Mouse (Mus musculus) monocyte, adult 59 days (primary cell): Measurements from ENCODE around the gene Tent5c. TPM values are rescaled to one million over a fixed set of nuclear protein-coding genes. Genes with fewer than 3 reads are reported as not detected.

Experiments used
- total RNA-seq, 2 experiments: library from RNA; stranded (reverse); gene quantifications; one replicate each; pipeline ENCODE4 v1.2.4; 2023

Gene Tent5c
- total RNA-seq: 10 to 100 TPM in 1 of 2 experiments, 1 to 10 TPM in 1; 7.0 to 11.0 TPM

GRCm38 (mm10) chr3:100489133-100490009 lies at the start of gene Tent5c:
Gene Tent5c, minus strand, starts transcription at chr3:100489324.

Other genes with a start within 250 kb of the Tent5c start
- gene Man1a2, start 196.2 kb upstream of the Tent5c start, total RNA-seq: 10 to 100 TPM; 70.6 to 70.7 TPM